Mouse (Mus musculus): ENCODE measurements around the gene Uncx.

- TF ChIP-seq POLR2A (IDR thresholded peaks at IDR 0.05; ENCODE audit: borderline replicate concordance, extremely low read depth, low read depth, low read length) (no peak), CTCF (IDR thresholded peaks at IDR 0.05; ENCODE audit: insufficient read depth, low read length) (no peak)
These were observed 466 bp downstream of the Uncx start for GRCm38 (mm10) chr5:139543650-139544270.
